Mouse (Mus musculus): Measurements from ENCODE around the gene Mknk2.

GRCm38 (mm10) chr10:80665459-80665858, 12.5 kb downstream of the Mknk2 start:
- TF ChIP-seq CTCF (IDR thresholded peaks at IDR 0.05; ENCODE audit: extremely low read depth, insufficient read depth, low read length), result no peak
- no peak for TF ChIP-seq POLR2A (IDR thresholded peaks at IDR 0.05; ENCODE audit: extremely low read depth, insufficient read depth, low read length)
